Mouse (Mus musculus) midbrain, embryonic 14.5 days (tissue): Measurements from ENCODE around the gene Ubtd1. TPM values are rescaled to one million over a fixed set of nuclear protein-coding genes. Genes with fewer than 3 reads are reported as not detected.

Experiments
- ATAC-seq: fragments of 200-750 bp; cut with Nextera tagmentation; 2 replicates; pipeline ENCODE4 v1.8.0; 2017; ENCODE audit warnings: moderate number of reproducible peaks, moderate library complexity; ENCODE audit not compliant: low FRiP score, low TSS enrichment
- DNase-seq: peaks from one replicate; pipeline ENCODE4 v3.0.0-alpha.2; 2015
- H3K27ac ChIP-seq: fragments of 300-500 bp; sonication (generic); replicated peaks from 2 replicates; pipeline ENCODE4 v1.5.1; 2014; ENCODE audit warnings: mild to moderate bottlenecking, low read depth, low read length, moderate library complexity
- H3K27me3 ChIP-seq: fragments of 300-500 bp; sonication (generic); 2 replicates; pipeline ENCODE4 v1.6.1; 2014; ENCODE audit warnings: low read length, control low read depth, mixed read lengths; ENCODE audit not compliant: control insufficient read depth, insufficient read depth
- H3K36me3 ChIP-seq: fragments of 300-500 bp; sonication (generic); 2 replicates; pipeline ENCODE4 v1.6.1; 2014; ENCODE audit warnings: low read length, control low read depth; ENCODE audit not compliant: control insufficient read depth, insufficient read depth
- H3K4me1 ChIP-seq: fragments of 300-500 bp; sonication (generic); 2 replicates; pipeline ENCODE4 v1.6.1; 2014; ENCODE audit warnings: mild to moderate bottlenecking, antibody characterized with exemption, low read length, control low read depth; ENCODE audit not compliant: control insufficient read depth, insufficient read depth
- H3K4me2 ChIP-seq: fragments of 300-500 bp; sonication (generic); 2 replicates; pipeline ENCODE4 v1.6.1; 2014; ENCODE audit warnings: mild to moderate bottlenecking, low read length, moderate library complexity
- H3K4me3 ChIP-seq: fragments of 300-500 bp; sonication (generic); replicated peaks from 2 replicates; pipeline ENCODE4 v1.5.1; 2014; ENCODE audit warnings: low read depth, low read length
- H3K9ac ChIP-seq: fragments of 300-500 bp; sonication (generic); replicated peaks from 2 replicates; pipeline ENCODE4 v1.6.1; 2014; ENCODE audit warnings: mild to moderate bottlenecking, low read length, moderate library complexity
- H3K9me3 ChIP-seq: fragments of 300-500 bp; sonication (generic); 2 replicates; pipeline ENCODE4 v1.6.1; 2016; ENCODE audit warnings: low read length, control low read depth, mixed read lengths; ENCODE audit not compliant: control insufficient read depth
- WGBS: fragments of 180-500 bp; shearing (Covaris S2); extraction: QIAGEN DNeasy Blood & Tissue Kit; methylation state at CpG from one replicate; pipeline ENCODE4 v1.1.7; 2014; 5-methylcytosine and 5-hydroxymethylcytosine counted together
- polyA plus RNA-seq: library from polyadenylated mRNA; unstranded; fragments of >200 nt; fragmentation: Nextera tagmentation; extraction: Ambion mirVana; gene quantifications from 2 replicates; pipeline ENCODE4 v1.2.1, GENCODE M21; 2014

The Ubtd1 gene
- polyA plus RNA-seq, 1 experiment from 2014 or later: 6.3 TPM

- no peak overlapping the region for H3K4me3 ChIP-seq
- 81% methylated on average over 11 of the region's 11 CpGs for WGBS
- H3K9me3 ChIP-seq: no peaks in the 10 kb centered on the region
- no peak overlapping the region for H3K9ac ChIP-seq
- no peaks in the 10 kb centered on the region for H3K27me3 ChIP-seq
- ATAC-seq (no peak), DNase-seq (no peak)
- H3K36me3 ChIP-seq: no peaks in the 10 kb centered on the region
- H3K4me2 ChIP-seq: no peak overlapping the region
- no peak overlapping the region for H3K27ac ChIP-seq
- no peaks in the 10 kb centered on the region for H3K4me1 ChIP-seq
Measured at GRCm38 (mm10) chr19:42037167-42037702, 55.7 kb downstream of the Ubtd1 start.

DNA sequence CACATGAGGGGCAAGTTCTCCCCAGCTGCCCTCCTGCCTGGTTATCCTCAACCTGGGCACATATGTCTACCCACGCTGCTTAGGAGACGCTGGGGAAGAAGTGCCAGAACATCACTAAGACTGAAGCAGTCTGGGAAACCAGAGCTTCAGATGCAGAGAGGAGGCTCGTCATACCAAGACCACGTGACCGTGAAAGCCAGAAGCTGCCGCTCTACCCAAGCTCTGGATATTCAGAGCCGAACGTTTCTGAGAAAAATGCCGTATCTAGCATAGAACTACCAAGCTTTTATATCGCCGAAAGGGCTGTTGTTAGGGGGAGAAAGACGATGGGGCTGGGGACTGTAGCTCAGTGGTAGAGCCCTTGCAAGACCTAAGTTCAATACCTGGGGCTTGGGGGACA, 56.7 kb downstream of the Ubtd1 start:
- ATAC-seq (no peak), DNase-seq (no peak)
- H3K4me2 ChIP-seq: no peak overlapping the region
- H3K9ac ChIP-seq: no peak overlapping the region
- no peaks in the 10 kb centered on the region for H3K4me1 ChIP-seq
- no peaks in the 10 kb centered on the region for H3K27me3 ChIP-seq
- H3K36me3 ChIP-seq: no peaks in the 10 kb centered on the region
- 88% methylated on average over 12 of the region's 12 CpGs for WGBS
- no peak overlapping the region for H3K27ac ChIP-seq
- no peak overlapping the region for H3K4me3 ChIP-seq
- H3K9me3 ChIP-seq: no peaks in the 10 kb centered on the region

- 94% methylated on average over 6 of the region's 6 CpGs for WGBS
- Histone ChIP-seq H3K36me3 (no peaks in the 10 kb centered on the region), H3K27ac (no peak overlapping the region), H3K27me3 (no peaks in the 10 kb centered on the region), H3K9ac (no peak overlapping the region), H3K4me1 (no peaks in the 10 kb centered on the region), H3K4me3 (no peak overlapping the region), H3K9me3 (no peaks in the 10 kb centered on the region), H3K4me2 (no peak overlapping the region)
- DNase-seq: no peak
- ATAC-seq: no peak
Measured at GRCm38 (mm10) chr19:42043988-42044387, 62.4 kb downstream of the Ubtd1 start.

- Histone ChIP-seq H3K9me3 (no peaks in the 10 kb centered on the region), H3K36me3 (no peaks in the 10 kb centered on the region), H3K4me1 (no peaks in the 10 kb centered on the region), H3K4me2 (peak within 1 kb of the TSS; percentile 43), H3K4me3 (no peak within 1 kb of the TSS), H3K27ac (no peak within 1 kb of the TSS), H3K27me3 (no peaks in the 10 kb centered on the region), H3K9ac (no peak within 1 kb of the TSS)
- DNase-seq (peak; percentile 65), ATAC-seq (peak; percentile 67; the same call in 1 of the 2 replicates)
- 25% methylated on average over 23 of the region's 23 CpGs for WGBS
Measured at GRCm38 (mm10) chr19:42045269-42046102, 63.9 kb downstream of the Ubtd1 start, which contains the start of gene Hoga1. TSS of gene Hoga1 (plus strand) at chr19:42045610.

DNA sequence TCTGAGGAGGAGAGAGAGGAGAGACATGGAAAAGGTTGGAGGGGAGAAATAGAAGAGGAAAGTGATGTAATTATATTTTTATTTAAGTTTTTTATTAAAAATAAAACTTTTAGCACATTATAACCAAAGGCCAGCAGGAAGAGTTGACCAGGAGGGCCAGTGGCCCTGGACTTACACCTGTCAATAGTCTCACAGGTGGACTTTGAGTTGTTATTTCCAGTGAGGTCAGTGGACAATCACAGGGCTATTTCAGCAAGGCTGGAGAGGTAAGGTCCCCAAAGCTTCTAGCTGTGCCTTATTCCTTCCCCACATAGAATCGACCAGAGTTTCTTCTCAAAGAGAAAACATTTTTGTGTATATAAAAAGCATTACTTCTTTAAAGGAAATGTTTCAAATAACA, 68.7 kb downstream of the Ubtd1 start:
- Histone ChIP-seq H3K9ac (no peak overlapping the region), H3K27ac (no peak overlapping the region), H3K4me1 (no peaks in the 10 kb centered on the region), H3K36me3 (no peaks in the 10 kb centered on the region), H3K4me2 (no peak overlapping the region), H3K4me3 (no peak overlapping the region), H3K9me3 (no peaks in the 10 kb centered on the region), H3K27me3 (no peaks in the 10 kb centered on the region)
- DNase-seq: no peak
- ATAC-seq: no peak
- 83% methylated on average over 1 of the region's 1 CpGs for WGBS

- no peak overlapping the region for H3K9ac ChIP-seq
- no peaks in the 10 kb centered on the region for H3K4me1 ChIP-seq
- H3K27ac ChIP-seq: no peak overlapping the region
- H3K9me3 ChIP-seq: no peaks in the 10 kb centered on the region
- no peaks in the 10 kb centered on the region for H3K27me3 ChIP-seq
- H3K4me3 ChIP-seq: no peak overlapping the region
- no peak overlapping the region for H3K4me2 ChIP-seq
- DNase-seq (no peak), ATAC-seq (no peak)
- WGBS: 91% methylated on average over 3 of the region's 3 CpGs
- no peaks in the 10 kb centered on the region for H3K36me3 ChIP-seq
Measured at GRCm38 (mm10) chr19:42051351-42051750, 69.8 kb downstream of the Ubtd1 start.

DNA sequence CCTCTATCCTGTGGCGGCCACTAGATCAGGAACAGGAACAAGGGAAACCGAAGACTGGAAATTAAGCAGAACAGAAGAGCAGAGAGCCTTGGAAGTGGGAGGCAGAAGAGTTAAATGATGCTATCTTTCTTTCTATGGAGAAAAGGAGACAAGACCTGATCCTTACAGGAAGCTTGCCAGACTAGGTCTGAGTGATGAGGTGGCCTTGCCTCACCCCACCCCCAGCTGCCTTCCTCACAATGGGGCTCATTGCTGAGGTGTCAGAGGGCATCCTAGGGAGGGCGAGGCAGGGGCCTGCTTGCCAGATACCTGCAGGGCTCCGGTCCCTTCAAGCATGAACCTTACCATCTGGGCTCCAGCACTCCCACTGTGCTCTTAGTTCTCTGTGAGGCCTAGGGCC, 70.4 kb downstream of the Ubtd1 start, which contains the start of gene 4933411K16Rik:
Gene 4933411K16Rik (plus strand): TSS at position 301 of the 400 bp plus-strand sequence.
- no peaks in the 10 kb centered on the region for H3K9me3 ChIP-seq
- no peaks in the 10 kb centered on the region for H3K27me3 ChIP-seq
- no peaks in the 10 kb centered on the region for H3K4me1 ChIP-seq
- H3K9ac ChIP-seq: no peak within 1 kb of the TSS
- no peak within 1 kb of the TSS for H3K4me3 ChIP-seq
- ATAC-seq (no peak), DNase-seq (no peak)
- H3K27ac ChIP-seq: no peak within 1 kb of the TSS
- H3K36me3 ChIP-seq: no peaks in the 10 kb centered on the region
- H3K4me2 ChIP-seq: no peak within 1 kb of the TSS
- 74% methylated on average over 4 of the region's 4 CpGs for WGBS

- Histone ChIP-seq H3K36me3 (no peaks in the 10 kb centered on the region), H3K9ac (no peak overlapping the region), H3K4me3 (no peak overlapping the region), H3K4me1 (no peaks in the 10 kb centered on the region), H3K4me2 (no peak overlapping the region), H3K27ac (no peak overlapping the region), H3K9me3 (no peaks in the 10 kb centered on the region), H3K27me3 (no peaks in the 10 kb centered on the region)
- ATAC-seq (no peak), DNase-seq (no peak)
- WGBS: 81% methylated on average over 6 of the region's 6 CpGs
Measured at GRCm38 (mm10) chr19:42054255-42054654, 72.7 kb downstream of the Ubtd1 start.

DNA sequence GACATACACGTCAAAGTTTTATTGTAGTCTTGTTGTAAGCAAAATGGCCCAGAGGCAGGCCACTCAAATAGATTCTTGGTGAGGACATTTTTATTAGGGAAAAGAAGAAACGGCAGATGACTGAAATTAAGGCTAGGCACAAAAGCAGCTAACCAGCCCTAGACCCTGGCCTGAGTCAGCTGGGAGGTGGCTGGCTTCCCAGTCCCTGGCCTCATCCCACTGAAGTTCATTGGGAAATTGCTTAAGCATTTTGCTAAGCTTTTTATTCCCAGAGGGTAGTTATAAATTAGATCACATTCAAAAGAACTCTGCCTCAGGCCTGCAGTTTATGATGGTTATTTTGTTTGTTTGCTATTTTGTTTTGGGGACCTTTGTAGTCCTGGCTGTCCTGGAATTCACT, 74.3 kb downstream of the Ubtd1 start:
- H3K27me3 ChIP-seq: no peaks in the 10 kb centered on the region
- no peak overlapping the region for H3K4me3 ChIP-seq
- ATAC-seq (no peak), DNase-seq (no peak)
- H3K27ac ChIP-seq: no peak overlapping the region
- no peak overlapping the region for H3K4me2 ChIP-seq
- no peaks in the 10 kb centered on the region for H3K9me3 ChIP-seq
- H3K9ac ChIP-seq: no peak overlapping the region
- H3K36me3 ChIP-seq: no peaks in the 10 kb centered on the region
- 90% methylated on average over 2 of the region's 2 CpGs for WGBS
- no peaks in the 10 kb centered on the region for H3K4me1 ChIP-seq
